Mouse (Mus musculus) left cerebral cortex, adult 2 months (tissue): ENCODE results near the gene Slc1a4. TPM values are rescaled to one million over a fixed set of nuclear protein-coding genes. Genes with fewer than 3 reads are reported as not detected.

Source experiments
- DNase-seq, 2 experiments: peaks; one replicate each; pipeline ENCODE4 v3.0.0; 2021 to 2022; ENCODE audit warnings: low spot score in 2 of 2, mixed read lengths in 1 of 2; ENCODE audit errors: extremely low spot score in 1 of 2
- H3K27ac ChIP-seq: fragments of 200-600 bp; 2 replicates; pipeline ENCODE4 v1.8.1; 2022
- H3K4me3 ChIP-seq: fragments of 200-600 bp; 2 replicates; pipeline ENCODE4 v1.8.1; 2022
- CTCF ChIP-seq: fragments of 200-600 bp; IDR thresholded peaks from 2 replicates; pipeline ENCODE4 v1.8.1; 2022; ENCODE audit warnings: antibody characterized with exemption, mild to moderate bottlenecking, moderate library complexity
- intact Hi-C: fragments of 180-260 bp; cut with DNase I; formaldehyde crosslinking; loops from one replicate; pipeline ENCODE4 v1.15.1; 2025
- total RNA-seq, 2 experiments: library from RNA; stranded (reverse); gene quantifications; 2 replicates each; pipeline ENCODE4 v1.2.3; 2021

The Slc1a4 gene
- total RNA-seq, 2 experiments from 2014 or later: 39.3 to 40.5 TPM

DNA sequence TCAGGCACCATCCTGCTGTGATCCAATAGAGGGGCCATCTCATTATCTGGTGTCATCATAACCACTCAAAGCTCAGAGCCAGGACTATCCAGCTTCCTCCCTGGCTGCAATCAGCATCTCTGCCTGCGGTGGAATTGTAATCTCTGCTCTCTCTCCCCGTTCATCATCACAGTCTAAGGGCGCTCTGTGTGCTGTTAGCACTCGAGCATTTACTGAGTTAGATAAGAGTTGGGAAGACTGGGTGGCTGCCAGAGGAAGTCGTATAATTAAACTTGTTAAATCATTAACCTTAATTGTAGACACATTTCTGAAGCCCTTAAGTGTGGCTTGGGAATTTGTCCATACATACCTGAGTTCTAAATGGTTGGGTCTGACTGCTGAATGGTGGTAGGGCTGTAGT, 53.8 kb downstream of the Slc1a4 start:
- H3K4me3 ChIP-seq: no peak overlapping the region
- intact Hi-C loops: no loop called here

GRCm38 (mm10) chr11:20277106-20277505, 55.4 kb downstream of the Slc1a4 start:
- intact Hi-C loops: no loop called here
- no peak overlapping the region for H3K4me3 ChIP-seq
- no peak for DNase-seq
- no peak overlapping the region for H3K27ac ChIP-seq
- no peak for TF ChIP-seq CTCF

More for the DNA sequence above, 53.8 kb downstream of the Slc1a4 start:
- DNase-seq: no peak
- no peak overlapping the region for H3K27ac ChIP-seq
- no peak for TF ChIP-seq CTCF

- intact Hi-C loops: no loop called here
- no peak overlapping the region for H3K27ac ChIP-seq
- no peak for TF ChIP-seq CTCF
- H3K4me3 ChIP-seq: no peak overlapping the region
- no peak for DNase-seq
Observed at GRCm38 (mm10) chr11:20275974-20276373, 56.5 kb downstream of the Slc1a4 start.

GRCm38 (mm10) chr11:20269885-20270284, 62.6 kb downstream of the Slc1a4 start:
- H3K4me3 ChIP-seq: no peak overlapping the region
- intact Hi-C loops: no loop called here
- DNase-seq: no peak
- H3K27ac ChIP-seq: no peak overlapping the region
- no peak for TF ChIP-seq CTCF

- TF ChIP-seq CTCF: peak; percentile 63
- Histone ChIP-seq H3K4me3 (no peak overlapping the region), H3K27ac (no peak overlapping the region)
- intact Hi-C loops: loop anchor here (2.0 kb wide), 1 partner anchor 70 kb away; the partner anchor contains the start of gene Slc1a4
- DNase-seq: no peak
Observed at GRCm38 (mm10) chr11:20262628-20263380, 69.7 kb downstream of the Slc1a4 start.

DNA sequence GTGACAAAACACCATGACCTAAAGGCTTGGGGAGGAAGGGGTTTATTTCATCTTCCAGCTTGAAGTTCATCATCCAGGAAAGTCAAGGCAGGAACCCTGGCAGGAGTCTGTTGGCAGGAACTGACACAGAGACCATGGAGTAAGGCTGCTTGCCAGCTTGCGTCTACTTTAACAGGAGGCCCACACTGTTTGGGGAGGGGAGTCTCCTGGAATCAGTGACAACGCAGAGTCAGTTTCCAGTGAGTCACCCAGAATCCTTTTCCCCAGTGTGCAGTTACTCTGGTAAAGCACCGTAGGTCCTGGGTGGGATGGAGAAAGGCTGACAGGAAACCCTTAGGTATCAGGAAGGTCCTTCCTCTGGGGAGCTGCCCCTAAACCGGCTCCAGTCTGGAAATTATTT, 77.7 kb downstream of the Slc1a4 start:
- Histone ChIP-seq H3K4me3 (no peak overlapping the region), H3K27ac (no peak overlapping the region)
- DNase-seq: no peak
- intact Hi-C loops: no loop called here
- TF ChIP-seq CTCF: no peak

DNA sequence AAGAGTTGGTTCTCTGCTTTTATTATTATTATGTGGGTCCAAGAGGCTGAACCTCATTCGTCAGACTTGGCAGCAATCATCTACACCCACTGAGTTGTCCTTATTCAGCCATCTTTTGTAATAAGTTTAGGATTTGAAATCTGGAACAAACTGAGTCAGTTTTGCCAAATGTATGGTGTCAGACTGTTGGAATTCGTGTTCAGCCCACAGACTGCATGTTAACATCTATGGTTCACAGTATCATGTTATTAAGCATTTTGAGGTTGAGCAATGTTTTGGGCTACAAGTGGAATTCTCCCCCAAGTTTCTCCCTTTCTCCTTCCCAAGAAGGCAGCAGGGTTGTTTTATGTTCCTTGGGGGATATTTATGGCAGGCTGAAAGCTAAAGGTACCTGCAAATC, 79.4 kb downstream of the Slc1a4 start:
- Histone ChIP-seq H3K4me3 (no peak overlapping the region), H3K27ac (no peak overlapping the region)
- no peak for TF ChIP-seq CTCF
- intact Hi-C loops: no loop called here
- no peak for DNase-seq

Other genes with a start within 250 kb of the Slc1a4 start
- 100 to 1,000 TPM; 258 to 277 TPM for gene Actr2, start 219.8 kb downstream of the Slc1a4 start, total RNA-seq
- 100 to 1,000 TPM; 183 to 193 TPM for gene Rab1a, start 131.3 kb downstream of the Slc1a4 start, total RNA-seq
- 10 to 100 TPM; 31.5 to 32.5 TPM for gene Cep68, start 83.3 kb downstream of the Slc1a4 start, total RNA-seq
- 10 to 100 TPM; 23.0 to 28.5 TPM for gene Sertad2, start 210.5 kb upstream of the Slc1a4 start, total RNA-seq